Mouse (Mus musculus) cerebellum, adult 2 months (tissue): ENCODE data around the gene Ppa2.

ENCODE experiments used
- CTCF ChIP-seq: fragments of 200-500 bp; IDR thresholded peaks from 2 replicates; pipeline ENCODE4 v1.5.1; 2011; ENCODE audit warnings: low read depth, mild to moderate bottlenecking, control low read depth, low read length, moderate library complexity, borderline replicate concordance; ENCODE audit not compliant: insufficient read depth
- POLR2A ChIP-seq: fragments of 200-500 bp; IDR thresholded peaks from 2 replicates; pipeline ENCODE4 v1.6.1; 2011; ENCODE audit warnings: low read length, control low read depth, borderline replicate concordance; ENCODE audit not compliant: insufficient read depth

- TF ChIP-seq CTCF, result no peak
- TF ChIP-seq POLR2A, result no peak
These were observed 31.2 kb downstream of the Ppa2 start for GRCm38 (mm10) chr3:133341106-133341505.
